Mouse (Mus musculus): ENCODE results near the gene Synj1. TPM values are rescaled to one million over a fixed set of nuclear protein-coding genes. Genes with fewer than 3 reads are reported as not detected.

Synj1 gene
- total RNA-seq, 2 experiments from 2014 or later = 28.4 to 33.6 TPM

GRCm38 (mm10) chr16:90890683-90891082 is 120.4 kb downstream of the Synj1 start:
- DNase-seq = no peak

Small RNA genes lying within 50 kb of the gene (microRNA-seq; reads per million reads assigned to microRNA genes)
- 0 reads per million in 2 experiments for gene Gm22933

Other genes with a start within 250 kb of the Synj1 start
- gene Urb1, start 200.9 kb downstream of the Synj1 start, total RNA-seq (2021) = 1 to 10 TPM; 5.5 to 7.3 TPM
- gene Eva1c, start 184.6 kb downstream of the Synj1 start, total RNA-seq (2021) = 1 to 10 TPM; 1.7 to 3.1 TPM
- gene Cfap298, start 76.2 kb downstream of the Synj1 start, total RNA-seq (2021) = 10 to 100 TPM; 25.8 to 30.1 TPM
- 10 to 100 TPM; 11.3 to 12.4 TPM for gene Paxbp1, start 33.2 kb upstream of the Synj1 start, total RNA-seq (2021)
- under 1 TPM; 0.13 to 0.17 TPM for gene 4932438H23Rik, start 83.8 kb upstream of the Synj1 start, total RNA-seq (2021)
- not detected for gene Olig2, start 214.1 kb upstream of the Synj1 start, total RNA-seq (2021)

All from heart, adult 18-20 months (tissue).